Mouse (Mus musculus) hindbrain, postnatal 0 days (tissue): ENCODE measurements around the gene Serpina10. TPM values are rescaled to one million over a fixed set of nuclear protein-coding genes. Genes with fewer than 3 reads are reported as not detected.
"Not testable (repeated sequence)": the region's sequence is repeated elsewhere in the genome, so short reads cannot be mapped to it uniquely, and the experiment has no call there.

Experiments used
- ATAC-seq: fragments of 200-750 bp; cut with Nextera tagmentation; 2 replicates; pipeline ENCODE4 v1.8.0; 2017; ENCODE audit warnings: mild to moderate bottlenecking, moderate TSS enrichment, moderate library complexity
- DNase-seq: peaks from one replicate; pipeline ENCODE4 v3.0.0-alpha.2; 2015; ENCODE audit warnings: low spot score
- H3K27ac ChIP-seq: fragments of 300-500 bp; sonication (generic); 2 replicates; pipeline ENCODE4 v1.5.1; 2014; ENCODE audit warnings: mild to moderate bottlenecking
- H3K27me3 ChIP-seq: fragments of 300-500 bp; sonication (generic); 2 replicates; pipeline ENCODE4 v1.6.1; 2014; ENCODE audit warnings: low read length, mixed read lengths; ENCODE audit not compliant: insufficient read depth
- H3K36me3 ChIP-seq: fragments of 300-500 bp; sonication (generic); 2 replicates; pipeline ENCODE4 v1.6.1; 2014; ENCODE audit warnings: low read length, mixed read lengths; ENCODE audit not compliant: insufficient read depth
- H3K4me1 ChIP-seq: fragments of 300-500 bp; sonication (generic); 2 replicates; pipeline ENCODE4 v1.6.1; 2014; ENCODE audit warnings: antibody characterized with exemption, low read length, mixed read lengths; ENCODE audit not compliant: insufficient read depth
- H3K4me2 ChIP-seq: fragments of 300-500 bp; sonication (generic); 2 replicates; pipeline ENCODE4 v1.6.1; 2014; ENCODE audit warnings: low read depth, mild to moderate bottlenecking, low read length, moderate library complexity, mixed read lengths
- H3K4me3 ChIP-seq: fragments of 300-500 bp; sonication (generic); 2 replicates; pipeline ENCODE4 v1.5.1; 2014; ENCODE audit warnings: low read length
- H3K9ac ChIP-seq: fragments of 300-500 bp; sonication (generic); replicated peaks from 2 replicates; pipeline ENCODE4 v1.6.1; 2014; ENCODE audit warnings: mild to moderate bottlenecking, low read length, moderate library complexity, mixed read lengths
- H3K9me3 ChIP-seq: fragments of 300-500 bp; sonication (generic); 2 replicates; pipeline ENCODE4 v1.6.1; 2016; ENCODE audit warnings: low read length, mixed read lengths
- CTCF ChIP-seq: IDR thresholded peaks from 2 replicates; pipeline ENCODE4 v1.5.1; 2016; ENCODE audit warnings: antibody characterized with exemption, control low read depth, low read depth
- WGBS: fragments of 180-500 bp; shearing (Covaris S2); extraction: QIAGEN DNeasy Blood & Tissue Kit; methylation state at CpG from one replicate; pipeline ENCODE4 v1.1.7; 2014; 5-methylcytosine and 5-hydroxymethylcytosine counted together
- polyA plus RNA-seq: library from polyadenylated mRNA; unstranded; fragments of >200 nt; fragmentation: Nextera tagmentation; extraction: Ambion mirVana; gene quantifications from 2 replicates; pipeline ENCODE4 v1.2.1, GENCODE M21; 2015
- total RNA-seq: library from RNA; depleted of rRNA; stranded (reverse); fragments of >200 nt; gene quantifications from 2 replicates; pipeline ENCODE4 v1.2.3, GENCODE M21; 2014; rRNA removed

Serpina10 gene
- not detected in 2 replicates for total RNA-seq
- polyA plus RNA-seq, result 0.16 TPM in 1 of 2 replicates, not detected in the other

DNA sequence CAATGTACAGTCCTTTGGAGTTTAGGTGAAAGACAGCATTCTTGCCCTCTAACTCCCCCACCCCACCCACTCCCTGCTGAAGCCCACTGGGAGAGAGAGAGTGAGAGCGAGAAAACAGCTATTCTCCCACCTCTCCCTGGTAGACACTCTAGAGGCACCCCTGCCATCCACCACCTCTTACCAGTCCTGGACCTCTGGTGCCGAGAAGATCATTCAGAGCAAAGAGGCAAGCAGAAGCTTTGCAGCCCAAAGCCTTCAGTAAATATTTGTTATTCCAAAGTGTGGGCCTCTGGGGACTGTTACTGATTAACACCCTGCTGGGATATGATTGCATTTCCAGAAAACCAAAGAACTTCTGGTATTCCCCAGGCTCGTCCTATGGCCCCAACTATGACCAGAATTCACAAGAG lies at the start of gene Serpina10:
Serpina10 (minus strand) TSS at position 242 of the 410 bp plus-strand sequence.
- 76% methylated on average over 3 of the region's 3 CpGs for WGBS
- H3K9me3 ChIP-seq, result no peaks in the 10 kb centered on the region

DNA sequence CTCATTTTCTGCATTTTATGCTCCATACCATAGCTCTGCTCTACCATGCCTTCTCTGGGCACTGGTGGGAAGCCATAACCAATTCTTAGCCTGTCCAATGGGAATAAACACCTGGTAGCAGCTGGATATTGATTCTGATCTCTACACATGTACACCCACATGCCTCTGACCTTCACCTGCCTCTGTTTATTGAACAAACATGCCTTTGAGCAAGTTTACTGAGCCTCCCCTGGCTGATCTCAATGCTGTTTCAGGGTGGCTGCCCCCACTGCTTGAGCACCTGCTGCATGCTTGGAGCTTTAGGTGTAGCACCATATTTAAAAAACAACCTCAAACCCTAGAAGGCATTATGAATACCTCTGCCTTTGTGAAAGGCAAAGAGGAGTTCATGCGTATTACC lies 48.6 kb upstream of the Serpina10 start:
- not testable (repeated sequence) for DNase-seq, H3K27me3 ChIP-seq, H3K9ac ChIP-seq, H3K4me2 ChIP-seq, ATAC-seq, H3K4me1 ChIP-seq, H3K36me3 ChIP-seq, H3K9me3 ChIP-seq, H3K4me3 ChIP-seq, H3K27ac ChIP-seq
- 97% methylated on average over 1 of the region's 1 CpGs for WGBS

More for the DNA sequence above, at the start of gene Serpina10:
- Histone ChIP-seq H3K4me3 (no peak within 1 kb of the TSS), H3K9ac (no peak within 1 kb of the TSS), H3K4me1 (no peaks in the 10 kb centered on the region), H3K36me3 (no peaks in the 10 kb centered on the region), H3K27ac (no peak within 1 kb of the TSS), H3K27me3 (no peaks in the 10 kb centered on the region), H3K4me2 (no peak within 1 kb of the TSS)
- DNase-seq, result no peak
- ATAC-seq, result no peak
- TF ChIP-seq CTCF, result no peak

DNA sequence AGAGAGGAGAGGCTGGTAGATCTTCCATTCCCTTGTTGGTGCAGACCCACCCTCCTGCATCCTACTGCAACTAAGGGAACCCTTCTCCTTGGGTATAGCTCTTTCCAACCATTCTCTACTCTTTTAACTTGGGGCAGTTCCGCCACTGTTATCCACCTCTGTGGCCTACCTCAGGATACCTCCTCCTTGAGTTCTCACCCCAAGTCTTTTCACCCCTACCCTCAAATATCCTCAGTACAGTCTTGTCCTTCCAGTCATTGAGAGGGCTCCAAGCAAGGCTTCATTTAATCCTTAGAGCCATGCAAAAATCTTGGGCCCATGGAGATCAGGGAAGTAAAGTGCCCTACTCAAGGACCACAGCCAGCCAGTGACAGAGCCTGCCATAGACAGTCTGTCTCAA lies 44.8 kb upstream of the Serpina10 start, which contains the start of gene Serpina16:
Serpina16 (minus strand) TSS at position 101 of the 400 bp plus-strand sequence.
- WGBS, result 95% methylated on average over 1 of the region's 1 CpGs

DNA sequence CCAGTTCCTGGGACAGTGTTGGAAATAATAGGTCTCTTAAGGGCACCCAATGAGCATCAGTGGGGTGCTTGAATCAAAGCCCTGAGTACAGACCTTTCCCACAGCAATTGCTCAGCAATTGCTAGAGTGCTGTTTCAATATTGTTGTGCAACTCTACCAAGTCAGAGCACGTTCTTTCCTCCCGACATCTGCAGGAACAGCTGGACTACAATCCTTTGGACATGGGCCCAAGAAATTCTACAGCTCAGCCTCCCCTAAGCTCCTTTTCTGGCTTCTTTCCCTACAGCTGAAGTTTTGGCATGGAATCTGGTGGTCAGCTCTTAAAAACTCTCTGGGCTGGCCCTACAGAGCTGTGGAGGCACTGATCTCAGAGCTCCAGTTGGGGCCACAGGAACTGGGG lies 41.9 kb upstream of the Serpina10 start:
- Histone ChIP-seq H3K4me1 (peaks cover 2% of the 10 kb centered on the region; the same call in 1 of the 2 replicates), H3K27ac (no peak overlapping the region), H3K9me3 (no peaks in the 10 kb centered on the region), H3K4me2 (no peak overlapping the region), H3K27me3 (no peaks in the 10 kb centered on the region), H3K9ac (no peak overlapping the region), H3K4me3 (no peak overlapping the region), H3K36me3 (no peaks in the 10 kb centered on the region)
- 67% methylated on average over 2 of the region's 2 CpGs for WGBS
- peak; percentile 31 for DNase-seq
- ATAC-seq, result no peak
- TF ChIP-seq CTCF, result no peak

More for the DNA sequence above, 44.8 kb upstream of the Serpina10 start, which contains the start of gene Serpina16:
- no peak within 1 kb of the TSS for H3K9ac ChIP-seq
- DNase-seq (no peak), ATAC-seq (no peak)
- H3K4me2 ChIP-seq, result no peak within 1 kb of the TSS
- no peaks in the 10 kb centered on the region for H3K27me3 ChIP-seq
- no peaks in the 10 kb centered on the region for H3K9me3 ChIP-seq
- no peak within 1 kb of the TSS for H3K27ac ChIP-seq
- TF ChIP-seq CTCF, result no peak
- H3K4me1 ChIP-seq, result no peaks in the 10 kb centered on the region
- no peaks in the 10 kb centered on the region for H3K36me3 ChIP-seq
- H3K4me3 ChIP-seq, result no peak within 1 kb of the TSS

DNA sequence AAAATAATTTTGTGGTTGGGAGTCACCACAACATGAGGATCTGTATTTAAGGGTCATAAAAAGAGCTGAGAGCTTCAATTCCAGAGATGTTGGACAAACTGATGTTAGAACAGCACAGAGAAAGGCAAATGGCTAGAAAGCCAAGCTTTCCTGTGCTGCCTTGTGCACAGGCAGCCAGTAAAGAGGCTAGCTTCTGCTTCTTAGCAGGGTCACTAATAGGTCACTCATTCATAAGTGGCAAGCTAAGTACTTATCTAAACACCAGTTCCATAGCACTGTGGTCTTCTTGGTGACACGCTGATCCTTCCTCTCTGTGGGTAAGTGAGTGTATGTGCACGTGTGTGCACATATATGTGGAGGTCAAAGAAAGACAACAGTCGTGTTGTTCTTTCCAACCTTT lies 40.2 kb upstream of the Serpina10 start:
- no peak overlapping the region for H3K4me2 ChIP-seq
- ATAC-seq, result no peak
- DNase-seq, result no peak
- H3K27me3 ChIP-seq, result no peaks in the 10 kb centered on the region
- 84% methylated on average over 3 of the region's 3 CpGs for WGBS
- no peak overlapping the region for H3K4me3 ChIP-seq
- no peaks in the 10 kb centered on the region for H3K36me3 ChIP-seq
- H3K27ac ChIP-seq, result no peak overlapping the region
- no peak overlapping the region for H3K9ac ChIP-seq
- TF ChIP-seq CTCF, result no peak
- H3K4me1 ChIP-seq, result peaks cover 2% of the 10 kb centered on the region; the same call in 1 of the 2 replicates
- H3K9me3 ChIP-seq, result no peaks in the 10 kb centered on the region

DNA sequence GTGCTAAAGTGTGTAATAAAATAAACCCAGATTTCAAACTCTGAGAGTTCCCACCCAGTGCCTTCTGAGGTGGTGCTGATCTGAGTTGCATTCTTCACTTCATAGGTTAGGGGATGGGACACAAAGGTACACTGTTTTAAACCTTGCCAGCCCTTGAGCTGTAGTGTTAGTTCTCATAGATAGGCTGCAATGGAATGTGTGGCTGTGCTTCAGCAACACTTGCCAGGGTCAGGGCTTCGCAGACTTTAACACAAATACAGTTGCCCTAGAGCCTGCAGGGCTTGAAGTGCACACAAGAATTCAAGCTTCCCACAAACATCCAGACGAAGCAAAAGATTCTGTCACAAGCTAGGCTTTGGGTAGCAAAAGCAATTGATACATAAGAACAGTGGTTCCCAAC lies 39.7 kb upstream of the Serpina10 start:
- H3K9me3 ChIP-seq, result no peaks in the 10 kb centered on the region; the same call in 1 of the 2 replicates
- H3K36me3 ChIP-seq, result no peaks in the 10 kb centered on the region
- TF ChIP-seq CTCF, result no peak
- DNase-seq (no peak), ATAC-seq (no peak)
- no peak overlapping the region for H3K9ac ChIP-seq
- no peak overlapping the region for H3K27ac ChIP-seq
- H3K4me3 ChIP-seq, result no peak overlapping the region
- peaks cover 2% of the 10 kb centered on the region; the same call in 1 of the 2 replicates for H3K4me1 ChIP-seq
- no peaks in the 10 kb centered on the region for H3K27me3 ChIP-seq
- H3K4me2 ChIP-seq, result no peak overlapping the region
- 63% methylated on average over 2 of the region's 2 CpGs for WGBS

DNA sequence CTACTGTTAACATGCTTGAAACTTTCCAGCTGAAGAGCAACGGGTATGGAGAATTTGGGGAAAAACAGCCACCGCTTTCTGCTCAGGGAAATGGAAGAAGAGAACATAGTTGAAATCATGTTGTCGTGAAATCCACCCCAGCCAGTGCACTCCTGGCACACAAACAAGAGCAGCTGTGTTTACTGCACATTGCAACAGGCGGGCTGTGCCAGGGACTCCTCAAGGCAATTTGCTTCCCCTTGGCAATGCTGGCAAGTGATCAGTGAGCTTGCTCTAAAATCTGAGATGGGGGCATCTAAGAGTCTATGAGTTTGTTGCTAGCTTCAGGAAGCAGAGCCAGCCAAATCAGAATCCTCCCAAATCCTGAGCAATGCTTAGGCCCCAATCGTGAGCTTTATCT lies 39.1 kb upstream of the Serpina10 start:
- WGBS, result 47% methylated on average over 5 of the region's 5 CpGs
- Histone ChIP-seq H3K9ac (no peak overlapping the region), H3K27me3 (no peaks in the 10 kb centered on the region), H3K4me2 (no peak overlapping the region), H3K4me1 (peaks cover 2% of the 10 kb centered on the region; the same call in 1 of the 2 replicates), H3K27ac (no peak overlapping the region; the same call in 1 of the 2 replicates), H3K9me3 (no peaks in the 10 kb centered on the region; the same call in 1 of the 2 replicates), H3K36me3 (no peaks in the 10 kb centered on the region), H3K4me3 (no peak overlapping the region)
- peak; percentile 73 for ATAC-seq
- DNase-seq, result peak; percentile 82
- TF ChIP-seq CTCF, result no peak
